Mouse (Mus musculus): ENCODE measurements around the gene Gm30191. TPM values are rescaled to one million over a fixed set of nuclear protein-coding genes. Genes with fewer than 3 reads are reported as not detected.

Gm30191 gene
- polyA plus RNA-seq (2014; fragmentation: Nextera tagmentation; extraction: Ambion mirVana) = not detected in 2 replicates

GRCm38 (mm10) chr4:134246719-134247258 is at the start of gene Gm30191:
Gene Gm30191, plus strand, starts transcription at chr4:134246935.
- Histone ChIP-seq H3K9me3 (ENCODE audit: control insufficient read depth, low read length) (no peaks in the 10 kb centered on the region), H3K4me3 (ENCODE audit: low read depth, low read length) (peak within 1 kb of the TSS; percentile 85), H3K4me2 (peak within 1 kb of the TSS; percentile 69), H3K9ac (ENCODE audit: low read depth, low read length) (0 out of 2 replicates have a peak within 1 kb of the TSS, but pooled peaks have one; percentile 12), H3K27ac (ENCODE audit: low read depth, low read length) (no peak within 1 kb of the TSS), H3K4me1 (replicated peaks; ENCODE audit: control insufficient read depth, insufficient read depth, low read length) (peaks cover 35% of the 10 kb centered on the region), H3K27me3 (replicated peaks; ENCODE audit: control insufficient read depth, insufficient read depth, low read length) (peaks cover 57% of the 10 kb centered on the region), H3K36me3 (ENCODE audit: control insufficient read depth, insufficient read depth, low read length) (no peaks in the 10 kb centered on the region)
- ATAC-seq (replicated peaks; ENCODE audit: low FRiP score) (no peak), DNase-seq (ENCODE audit: low spot score) (no peak)
- WGBS = 71% methylated on average over 7 of the region's 7 CpGs

DNA sequence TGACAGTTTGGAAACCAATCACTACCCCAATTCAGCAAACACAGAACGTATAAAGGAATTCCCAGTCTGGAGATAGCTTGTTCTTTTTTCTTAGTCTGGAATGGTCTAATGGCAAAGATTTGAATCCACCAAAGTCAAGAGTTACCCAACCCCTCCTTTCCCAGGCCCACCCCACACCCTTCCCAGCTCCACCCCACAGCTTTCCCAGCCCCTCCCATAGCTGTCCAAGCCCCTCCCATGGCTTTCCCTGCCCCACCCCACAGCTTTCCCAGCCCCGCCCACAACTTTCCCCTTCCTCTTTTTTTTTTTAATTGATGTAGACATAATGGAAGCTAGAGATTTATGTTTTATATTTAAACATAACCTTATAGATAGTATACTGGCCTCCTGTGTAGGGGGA is 47.4 kb upstream of the Gm30191 start:
- no peaks in the 10 kb centered on the region for H3K9me3 ChIP-seq (ENCODE audit: control insufficient read depth, low read length)
- no peak overlapping the region for H3K4me3 ChIP-seq (ENCODE audit: low read depth, low read length)
- H3K4me2 ChIP-seq = no peak overlapping the region
- no peaks in the 10 kb centered on the region for H3K36me3 ChIP-seq (ENCODE audit: control insufficient read depth, insufficient read depth, low read length)
- no peaks in the 10 kb centered on the region for H3K4me1 ChIP-seq (replicated peaks; ENCODE audit: control insufficient read depth, insufficient read depth, low read length)
- 79% methylated on average over 2 of the region's 2 CpGs for WGBS
- no peak overlapping the region for H3K27ac ChIP-seq (ENCODE audit: low read depth, low read length)
- DNase-seq (ENCODE audit: low spot score) = no peak
- no peaks in the 10 kb centered on the region for H3K27me3 ChIP-seq (replicated peaks; ENCODE audit: control insufficient read depth, insufficient read depth, low read length)
- H3K9ac ChIP-seq (ENCODE audit: low read depth, low read length) = no peak overlapping the region
- no peak for ATAC-seq (replicated peaks; ENCODE audit: low FRiP score)

- H3K4me1 ChIP-seq (replicated peaks; ENCODE audit: control insufficient read depth, insufficient read depth, low read length) = peaks cover 3% of the 10 kb centered on the region
- 85% methylated on average over 4 of the region's 4 CpGs for WGBS
- H3K36me3 ChIP-seq (ENCODE audit: control insufficient read depth, insufficient read depth, low read length) = no peaks in the 10 kb centered on the region
Measured at GRCm38 (mm10) chr4:134202904-134203303, 43.8 kb upstream of the Gm30191 start, which contains the start of gene Gm7534. Gene Gm7534, minus strand, starts transcription at chr4:134203004.

GRCm38 (mm10) chr4:134203340-134203896 is 43.3 kb upstream of the Gm30191 start:
- no peak overlapping the region for H3K9ac ChIP-seq (ENCODE audit: low read depth, low read length)
- no peak overlapping the region for H3K4me2 ChIP-seq
- H3K27me3 ChIP-seq (replicated peaks; ENCODE audit: control insufficient read depth, insufficient read depth, low read length) = no peaks in the 10 kb centered on the region
- H3K9me3 ChIP-seq (ENCODE audit: control insufficient read depth, low read length) = no peaks in the 10 kb centered on the region
- peaks cover 3% of the 10 kb centered on the region for H3K4me1 ChIP-seq (replicated peaks; ENCODE audit: control insufficient read depth, insufficient read depth, low read length)
- H3K4me3 ChIP-seq (ENCODE audit: low read depth, low read length) = no peak overlapping the region
- no peaks in the 10 kb centered on the region for H3K36me3 ChIP-seq (ENCODE audit: control insufficient read depth, insufficient read depth, low read length)
- H3K27ac ChIP-seq (ENCODE audit: low read depth, low read length) = no peak overlapping the region
- DNase-seq (ENCODE audit: low spot score) = no peak
- no peak for ATAC-seq (replicated peaks; ENCODE audit: low FRiP score)
- WGBS = 62% methylated on average over 17 of the region's 17 CpGs

More at GRCm38 (mm10) chr4:134202904-134203303, 43.8 kb upstream of the Gm30191 start, which contains the start of gene Gm7534:
- no peaks in the 10 kb centered on the region for H3K27me3 ChIP-seq (replicated peaks; ENCODE audit: control insufficient read depth, insufficient read depth, low read length)
- ATAC-seq (replicated peaks; ENCODE audit: low FRiP score) (no peak), DNase-seq (ENCODE audit: low spot score) (no peak)
- no peak within 1 kb of the TSS for H3K4me2 ChIP-seq
- no peaks in the 10 kb centered on the region for H3K9me3 ChIP-seq (ENCODE audit: control insufficient read depth, low read length)
- H3K27ac ChIP-seq (ENCODE audit: low read depth, low read length) = no peak within 1 kb of the TSS
- H3K4me3 ChIP-seq (ENCODE audit: low read depth, low read length) = no peak within 1 kb of the TSS
- H3K9ac ChIP-seq (ENCODE audit: low read depth, low read length) = no peak within 1 kb of the TSS

- Histone ChIP-seq H3K27me3 (replicated peaks; ENCODE audit: control insufficient read depth, insufficient read depth, low read length) (no peaks in the 10 kb centered on the region), H3K4me1 (replicated peaks; ENCODE audit: control insufficient read depth, insufficient read depth, low read length) (peaks cover 3% of the 10 kb centered on the region), H3K4me2 (no peak overlapping the region), H3K4me3 (ENCODE audit: low read depth, low read length) (no peak overlapping the region), H3K36me3 (ENCODE audit: control insufficient read depth, insufficient read depth, low read length) (no peaks in the 10 kb centered on the region), H3K9ac (ENCODE audit: low read depth, low read length) (no peak overlapping the region), H3K27ac (ENCODE audit: low read depth, low read length) (no peak overlapping the region), H3K9me3 (ENCODE audit: control insufficient read depth, low read length) (no peaks in the 10 kb centered on the region)
- 51% methylated on average over 6 of the region's 6 CpGs for WGBS
- DNase-seq (ENCODE audit: low spot score) = no peak
- no peak for ATAC-seq (replicated peaks; ENCODE audit: low FRiP score)
Measured at GRCm38 (mm10) chr4:134206488-134207053, 40.2 kb upstream of the Gm30191 start.

- H3K4me2 ChIP-seq = no peak overlapping the region
- no peak for DNase-seq (ENCODE audit: low spot score)
- ATAC-seq (replicated peaks; ENCODE audit: low FRiP score) = peak; percentile 29; the same call in 1 of the 2 replicates
Measured at GRCm38 (mm10) chr4:134222793-134223600, 23.7 kb upstream of the Gm30191 start.

GRCm38 (mm10) chr4:134227194-134227593 is 19.5 kb upstream of the Gm30191 start, which contains the start of gene Catsper4:
Gene Catsper4, minus strand, starts transcription at chr4:134227383.
- Histone ChIP-seq H3K27ac (ENCODE audit: low read depth, low read length) (no peak within 1 kb of the TSS), H3K27me3 (replicated peaks; ENCODE audit: control insufficient read depth, insufficient read depth, low read length) (no peaks in the 10 kb centered on the region), H3K36me3 (ENCODE audit: control insufficient read depth, insufficient read depth, low read length) (no peaks in the 10 kb centered on the region), H3K4me3 (ENCODE audit: low read depth, low read length) (no peak within 1 kb of the TSS), H3K4me2 (no peak within 1 kb of the TSS), H3K4me1 (replicated peaks; ENCODE audit: control insufficient read depth, insufficient read depth, low read length) (no peaks in the 10 kb centered on the region; the same call in 1 of the 2 replicates), H3K9me3 (ENCODE audit: control insufficient read depth, low read length) (no peaks in the 10 kb centered on the region), H3K9ac (ENCODE audit: low read depth, low read length) (no peak within 1 kb of the TSS)
- WGBS = 71% methylated on average over 8 of the region's 8 CpGs
- DNase-seq (ENCODE audit: low spot score) (no peak), ATAC-seq (replicated peaks; ENCODE audit: low FRiP score) (no peak)

More at GRCm38 (mm10) chr4:134222793-134223600, 23.7 kb upstream of the Gm30191 start:
- Histone ChIP-seq H3K4me3 (ENCODE audit: low read depth, low read length) (no peak overlapping the region), H3K27ac (ENCODE audit: low read depth, low read length) (no peak overlapping the region), H3K9me3 (ENCODE audit: control insufficient read depth, low read length) (no peaks in the 10 kb centered on the region), H3K4me1 (replicated peaks; ENCODE audit: control insufficient read depth, insufficient read depth, low read length) (no peaks in the 10 kb centered on the region; the same call in 1 of the 2 replicates), H3K9ac (ENCODE audit: low read depth, low read length) (no peak overlapping the region), H3K36me3 (ENCODE audit: control insufficient read depth, insufficient read depth, low read length) (no peaks in the 10 kb centered on the region), H3K27me3 (replicated peaks; ENCODE audit: control insufficient read depth, insufficient read depth, low read length) (no peaks in the 10 kb centered on the region)
- 54% methylated on average over 11 of the region's 11 CpGs for whole genome bisulfite sequencing

GRCm38 (mm10) chr4:134230431-134230830 is 16.3 kb upstream of the Gm30191 start:
- WGBS = 43% methylated on average over 8 of the region's 8 CpGs
- H3K4me1 ChIP-seq (replicated peaks; ENCODE audit: control insufficient read depth, insufficient read depth, low read length) = no peaks in the 10 kb centered on the region
- ATAC-seq (replicated peaks; ENCODE audit: low FRiP score) = no peak

More at GRCm38 (mm10) chr4:134230431-134230830, 16.3 kb upstream of the Gm30191 start:
- H3K4me3 ChIP-seq (ENCODE audit: low read depth, low read length) = no peak overlapping the region
- H3K27ac ChIP-seq (ENCODE audit: low read depth, low read length) = no peak overlapping the region
- no peak for DNase-seq (ENCODE audit: low spot score)
- no peaks in the 10 kb centered on the region for H3K36me3 ChIP-seq (ENCODE audit: control insufficient read depth, insufficient read depth, low read length)
- H3K27me3 ChIP-seq (replicated peaks; ENCODE audit: control insufficient read depth, insufficient read depth, low read length) = peaks cover 9% of the 10 kb centered on the region
- no peak overlapping the region for H3K4me2 ChIP-seq
- no peaks in the 10 kb centered on the region for H3K9me3 ChIP-seq (ENCODE audit: control insufficient read depth, low read length)
- H3K9ac ChIP-seq (ENCODE audit: low read depth, low read length) = no peak overlapping the region
